Mouse (Mus musculus) T-helper 17 cell (primary cell): ENCODE data around the gene Sv2a.

Experiments used
- in situ Hi-C, 2 experiments: fragments of 300-600 bp; cut with MboI, MseI; formaldehyde crosslinking; loops; 1 replicate in 1 of 2; 2 replicates in 1 of 2; pipeline ENCODE4 v1.15.1; 2025; ENCODE audit warnings: high pct_unique_total_duplicates in 2 of 2

The Sv2a gene

GRCm38 (mm10) chr3:96238954-96239793 is 58.2 kb downstream of the Sv2a start, which contains the start of gene Hist2h3c2:
Gene Hist2h3c2 (minus strand): TSS chr3:96239127.
- in situ Hi-C loops = loop anchor here (10.0 to 25.0 kb wide), 2 partner anchors 584 to 1127 kb away; partner anchors contain the start of genes Mcl1 (in 1 of the 2), Pip5k1a (in 1 of the 2), Tmod4 (in 1 of the 2) and Vps72 (in 1 of the 2)

GRCm38 (mm10) chr3:96239949-96240798 is 59.2 kb downstream of the Sv2a start, which contains the start of gene Hist2h2aa2:
Gene Hist2h2aa2 (minus strand): TSS chr3:96240276.
- in situ Hi-C loops = loop anchor here (10.0 to 25.0 kb wide), 2 partner anchors 585 to 1128 kb away; partner anchors contain the start of genes Mcl1 (in 1 of the 2), Pip5k1a (in 1 of the 2), Tmod4 (in 1 of the 2) and Vps72 (in 1 of the 2)

- in situ Hi-C loops = loop anchor here in 1 of 2 experiments (25.0 kb wide), 1 partner anchor 1128 kb away; the partner anchor contains the start of genes Pip5k1a, Tmod4 and Vps72
Measured at GRCm38 (mm10) chr3:96240799-96241197, 59.8 kb downstream of the Sv2a start.

GRCm38 (mm10) chr3:96243921-96244572 is 63.1 kb downstream of the Sv2a start:
- in situ Hi-C loops = loop anchor here in 1 of 2 experiments (25.0 kb wide), 1 partner anchor 1132 kb away; the partner anchor contains the start of genes Pip5k1a, Tmod4 and Vps72
